Mouse (Mus musculus): ENCODE data around the gene Fam241a.

The Fam241a gene

GRCm38 (mm10) chr3:127875059-127875458 is 21.1 kb downstream of the Fam241a start:
- no peak for DNase-seq (ENCODE audit: low spot score)

DNA sequence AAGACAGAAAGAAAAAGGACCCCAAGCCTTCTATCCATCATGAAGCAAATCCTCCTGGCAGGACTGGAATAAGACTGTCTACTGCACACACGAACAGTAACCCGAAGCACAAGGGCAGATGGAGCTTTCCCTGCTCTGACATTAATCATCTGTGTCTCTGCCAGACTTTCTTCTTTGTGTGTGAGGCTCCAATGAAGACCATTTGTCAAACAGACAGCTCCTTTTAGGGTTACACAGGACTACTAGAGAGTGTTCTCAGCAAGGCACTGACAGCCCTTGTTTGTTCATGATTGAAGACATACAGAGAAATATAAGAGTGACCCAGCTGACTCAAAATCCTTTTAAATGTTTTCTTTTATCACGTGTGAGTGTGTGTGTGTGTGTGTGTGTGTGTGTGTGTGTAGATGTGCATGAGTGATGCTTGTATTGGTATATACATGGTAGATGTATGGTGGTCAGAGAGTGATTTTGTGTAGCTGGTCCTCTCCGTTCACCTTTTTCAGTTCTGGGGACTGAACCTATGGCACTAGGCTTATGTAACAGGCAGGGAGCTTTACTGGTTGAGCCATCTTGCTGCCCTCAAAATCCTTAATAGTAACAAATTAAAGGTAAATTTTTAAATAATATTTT is 21.8 kb downstream of the Fam241a start:
- DNase-seq (ENCODE audit: low spot score): no peak

DNA sequence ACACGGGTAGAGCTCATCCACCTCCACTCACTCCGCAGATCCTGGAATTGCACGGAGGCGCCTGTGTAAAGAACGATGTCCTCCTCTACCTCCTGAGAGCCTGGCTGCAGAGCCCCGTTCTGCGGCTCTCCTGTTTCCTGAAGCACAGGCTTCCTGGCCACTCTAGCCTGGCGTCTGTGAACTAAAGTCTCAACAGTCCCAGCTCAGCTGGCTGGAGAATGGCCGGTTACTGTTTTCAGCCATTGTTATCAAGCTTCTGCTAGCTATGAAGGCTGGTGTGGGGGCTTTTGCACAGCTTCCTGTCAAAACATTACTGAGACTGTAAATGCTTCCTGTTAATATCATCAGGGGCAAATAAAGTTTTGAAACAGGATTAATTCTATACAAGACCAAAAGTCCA is 24.5 kb downstream of the Fam241a start:
- DNase-seq (ENCODE audit: low spot score): no peak

DNA sequence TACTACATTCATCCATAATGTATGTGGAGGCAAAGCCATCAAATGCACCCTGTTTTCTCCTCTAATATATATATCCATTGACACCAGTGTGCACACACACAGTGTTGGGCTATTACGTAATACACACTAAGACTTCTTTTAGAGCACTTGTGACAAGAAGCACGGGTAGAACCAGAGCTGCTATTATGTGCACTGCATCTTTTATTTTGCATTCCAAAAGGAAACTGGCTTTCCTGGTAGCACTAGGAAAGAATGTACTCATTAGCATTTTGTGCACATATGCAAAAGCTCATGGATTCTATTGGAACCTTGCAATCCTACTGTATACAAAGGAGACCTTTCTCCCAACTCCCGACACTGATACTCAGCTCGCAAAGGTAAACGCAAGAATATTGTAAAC is 27.2 kb downstream of the Fam241a start:
- DNase-seq (ENCODE audit: low spot score): no peak

GRCm38 (mm10) chr3:127868046-127868758 is 27.9 kb downstream of the Fam241a start:
- DNase-seq (ENCODE audit: low spot score): no peak

DNA sequence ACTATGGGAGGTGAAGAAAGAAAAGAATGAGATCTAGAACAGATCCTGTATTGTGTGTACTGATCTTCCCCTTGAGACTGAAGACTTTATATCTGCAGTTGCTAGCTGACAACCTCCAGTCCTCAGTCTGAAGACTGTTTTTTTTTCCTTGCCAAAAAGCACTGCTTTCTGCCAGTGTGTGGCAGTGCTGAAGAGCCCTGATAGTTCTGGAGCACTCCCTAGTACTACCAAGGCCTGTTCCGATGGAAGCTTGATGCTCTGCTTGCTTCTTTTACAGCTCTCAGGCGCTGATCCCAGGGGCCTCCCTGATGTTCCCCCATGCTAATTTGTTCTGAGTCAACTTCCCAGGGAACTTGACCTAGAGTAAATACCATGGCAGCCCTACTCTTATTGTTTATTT is 31.9 kb downstream of the Fam241a start:
- DNase-seq (ENCODE audit: low spot score): no peak

GRCm38 (mm10) chr3:127863571-127863970 is 32.6 kb downstream of the Fam241a start:
- DNase-seq (ENCODE audit: low spot score): no peak

- no peak for DNase-seq (ENCODE audit: low spot score)
Measured at GRCm38 (mm10) chr3:127862479-127862878, 33.6 kb downstream of the Fam241a start.

DNA sequence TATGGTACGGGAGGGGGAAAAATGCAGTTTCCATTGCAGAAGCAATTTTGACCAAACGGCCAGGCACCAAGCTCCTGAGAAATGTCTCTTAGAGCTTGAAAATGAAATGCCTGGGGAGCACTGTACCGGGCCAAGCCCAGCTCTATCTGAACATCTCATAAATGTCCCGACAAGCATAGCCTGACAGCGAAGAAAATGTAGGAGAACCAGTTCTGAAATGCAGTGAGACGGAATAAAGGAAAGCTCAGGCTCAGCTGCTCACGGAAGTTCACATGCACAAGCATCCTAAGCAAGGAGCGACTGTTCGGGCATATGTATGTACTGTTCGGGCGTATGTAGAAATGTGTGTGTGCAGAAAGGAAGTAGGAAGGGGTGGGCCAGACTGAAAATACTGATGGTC is 34.8 kb downstream of the Fam241a start:
- no peak for DNase-seq (ENCODE audit: low spot score)

- peak; percentile 76 for DNase-seq (ENCODE audit: low spot score)
Measured at GRCm38 (mm10) chr3:127853431-127854206, 42.5 kb downstream of the Fam241a start.

GRCm38 (mm10) chr3:127852722-127853121 is 43.4 kb downstream of the Fam241a start:
- DNase-seq (ENCODE audit: low spot score): no peak

- DNase-seq (ENCODE audit: low spot score): no peak
Measured at GRCm38 (mm10) chr3:127850776-127851646, 45.1 kb downstream of the Fam241a start.

- no peak for DNase-seq (ENCODE audit: low spot score)
Measured at GRCm38 (mm10) chr3:127849922-127850321, 46.2 kb downstream of the Fam241a start.

DNA sequence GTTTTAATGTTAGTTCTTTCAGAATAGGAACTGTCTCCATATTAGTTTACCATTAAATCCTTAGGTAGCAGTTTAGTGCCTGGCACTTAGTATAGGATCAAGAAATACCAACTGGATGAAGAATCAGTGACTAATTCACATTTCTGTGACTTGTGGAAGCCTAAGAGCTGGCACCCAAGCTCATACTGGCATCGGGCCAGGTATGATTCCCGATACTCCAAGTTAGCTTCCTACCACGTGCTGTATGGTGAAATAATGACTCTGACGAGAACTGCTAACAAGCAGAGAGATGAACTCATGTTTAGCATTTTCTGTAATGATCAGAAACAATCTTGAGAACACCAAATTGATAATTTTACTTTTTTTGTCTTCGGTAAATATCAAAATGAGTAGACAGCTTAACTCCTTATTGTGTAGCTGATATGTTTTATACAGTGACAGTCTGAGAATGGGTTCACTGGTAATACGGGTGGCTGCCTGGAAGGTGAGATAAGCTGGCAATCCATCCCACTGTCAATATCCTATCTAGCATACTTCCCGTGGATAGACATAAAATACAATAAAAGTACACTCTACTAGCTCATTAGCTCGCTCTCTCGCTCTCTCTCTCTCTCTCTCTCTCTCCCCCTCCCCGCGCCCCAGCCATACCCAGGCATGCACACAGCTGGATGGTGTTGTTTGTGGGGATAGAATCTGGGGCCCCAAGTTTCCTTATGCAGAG is 47.9 kb downstream of the Fam241a start:
- DNase-seq (ENCODE audit: low spot score): no peak

DNA sequence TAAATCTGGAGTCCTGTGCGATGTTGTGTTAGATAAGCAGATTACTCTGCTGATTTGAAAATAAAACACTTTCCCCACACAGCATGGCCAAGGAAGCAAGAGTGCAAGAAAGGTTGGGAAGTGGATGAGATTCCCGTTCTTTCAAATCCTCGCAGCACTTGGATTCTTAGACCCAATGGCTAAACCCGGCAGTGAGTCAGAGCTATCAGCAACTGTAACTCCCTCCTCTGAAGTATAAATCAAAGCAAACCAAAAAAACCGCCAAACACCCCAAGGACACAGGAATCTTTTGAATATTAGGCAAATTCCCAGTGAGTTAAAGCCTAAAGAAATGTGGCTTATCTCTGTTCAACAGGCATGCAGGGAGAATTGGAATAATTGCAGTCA is 52.2 kb downstream of the Fam241a start:
- no peak for DNase-seq (ENCODE audit: low spot score)

GRCm38 (mm10) chr3:127843324-127843940 is 52.7 kb downstream of the Fam241a start:
- DNase-seq (ENCODE audit: low spot score): no peak

GRCm38 (mm10) chr3:127841926-127842325 is 54.2 kb downstream of the Fam241a start:
- no peak for DNase-seq (ENCODE audit: low spot score)

DNA sequence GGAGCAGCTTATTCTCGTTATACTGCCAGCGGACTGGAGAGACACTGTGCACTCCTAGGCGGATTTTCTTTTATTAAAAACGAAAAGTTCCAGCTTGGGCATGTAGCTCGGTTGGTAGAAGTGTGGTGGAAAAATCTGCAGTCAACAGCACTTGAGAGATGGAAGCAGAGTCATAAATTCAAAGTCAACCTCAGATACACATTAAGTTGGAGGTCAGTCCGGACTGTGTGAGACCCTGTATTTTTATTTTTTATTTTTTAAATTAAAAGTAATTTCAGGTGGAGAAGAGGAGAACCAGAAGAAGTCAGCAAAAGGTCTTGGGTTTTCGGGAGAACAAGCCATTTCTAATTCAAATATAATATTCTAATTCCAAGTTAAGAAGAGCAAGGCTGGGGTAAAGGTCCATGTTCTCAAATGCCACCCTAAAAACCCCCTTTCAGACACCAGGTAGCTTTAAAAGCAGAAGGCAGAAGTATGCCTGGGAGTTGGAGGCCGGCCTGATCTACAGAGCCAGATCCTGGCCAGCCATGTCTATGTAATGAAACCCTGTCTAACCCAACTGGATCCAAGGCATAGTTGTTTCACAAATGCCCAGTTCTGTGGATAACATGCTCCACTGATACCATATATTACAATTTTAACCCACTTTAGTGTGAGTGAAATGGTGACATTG is 58.0 kb downstream of the Fam241a start:
- DNase-seq (ENCODE audit: low spot score): no peak

DNA sequence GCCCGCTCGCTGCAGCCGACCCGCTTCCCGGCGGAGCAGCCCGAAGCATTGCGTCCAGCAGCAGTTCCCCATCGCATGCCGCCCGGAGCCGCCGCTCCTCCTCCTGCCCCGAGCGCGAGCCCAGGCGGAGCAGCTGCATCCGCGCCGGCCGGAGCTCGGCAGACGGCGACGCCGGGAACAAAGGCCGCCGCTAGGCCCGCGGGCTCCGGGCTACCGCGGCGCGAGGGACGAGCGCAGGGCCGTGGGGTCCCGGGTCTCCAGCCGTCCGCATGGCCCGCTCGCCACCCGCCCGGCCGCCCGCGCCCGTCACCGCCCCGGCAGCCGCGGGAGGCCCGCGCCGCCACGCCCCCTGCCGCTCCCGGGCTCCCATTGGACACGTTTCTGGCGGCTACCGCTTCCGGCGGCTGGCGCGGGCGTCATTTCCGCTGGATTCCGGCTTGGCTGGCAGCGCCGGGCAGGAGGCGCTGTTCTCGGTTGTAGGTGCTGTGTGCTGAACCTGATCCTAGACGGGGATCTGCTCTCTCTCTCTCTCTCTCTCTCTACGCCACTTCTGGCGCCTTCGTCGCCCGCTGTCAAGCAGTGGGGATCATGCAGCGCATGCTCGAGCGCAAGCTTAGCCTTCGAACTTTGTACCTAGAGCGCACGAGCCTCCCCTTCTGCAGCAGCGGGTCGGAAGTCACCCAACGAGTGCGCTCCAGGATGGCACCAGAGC is 58.8 kb downstream of the Fam241a start, which contains the start of gene Ap1ar:
Gene Ap1ar (minus strand): TSS at position 370 of the 712 bp plus-strand sequence.
- DNase-seq (ENCODE audit: low spot score): peak; percentile 93

- DNase-seq (ENCODE audit: low spot score): no peak
Measured at GRCm38 (mm10) chr3:127836798-127837153, 59.3 kb downstream of the Fam241a start.
